Mouse (Mus musculus): ENCODE measurements around the gene Jph4. TPM values are rescaled to one million over a fixed set of nuclear protein-coding genes. Genes with fewer than 3 reads are reported as not detected.

Gene Jph4
- polyA plus RNA-seq, 2 experiments = 0.04 TPM; not detected in 1

- no peaks in the 10 kb centered on the region; the same call in 1 of the 2 replicates for H3K27me3 ChIP-seq (ENCODE audit: control insufficient read depth, insufficient read depth, low read length)
- peak within 1 kb of the TSS; percentile 23; the same call in 1 of the 2 replicates for H3K27ac ChIP-seq
- no peaks in the 10 kb centered on the region for H3K9me3 ChIP-seq (ENCODE audit: control insufficient read depth, low read length)
- peak within 1 kb of the TSS; percentile 93 for H3K4me2 ChIP-seq (ENCODE audit: low read depth)
- H3K4me3 ChIP-seq (ENCODE audit: insufficient read depth in 1 of 2, low read depth in 2 of 2, low read length in 2 of 2) = peak within 1 kb of the TSS; percentile 70 to 88
- no peaks in the 10 kb centered on the region for H3K36me3 ChIP-seq (replicated peaks; ENCODE audit: control insufficient read depth, insufficient read depth, low read depth)
- TF ChIP-seq EP300 (IDR thresholded peaks at IDR 0.05; ENCODE audit: low read depth) = no peak
- peak; percentile 46 for TF ChIP-seq CTCF (IDR thresholded peaks at IDR 0.05; ENCODE audit: low read depth)
- under 1% methylated on average over 34 of the region's 34 CpGs for WGBS (ENCODE audit: insufficient replicate concordance)
- peak; percentile 90 for ATAC-seq (ENCODE audit: insufficient read depth)
- peaks cover 4 to 16% of the 10 kb centered on the region in 2 experiments; a peak in 3 of 4 replicates for H3K4me1 ChIP-seq (replicated peaks; ENCODE audit: control insufficient read depth in 2 of 2, insufficient read depth in 2 of 2, low read length in 1 of 2)
- peak; percentile 84 to 88 (median 87) for DNase-seq (ENCODE audit: low read depth in 3 of 3, low spot score in 3 of 3)
- H3K9ac ChIP-seq (replicated peaks) = peak within 1 kb of the TSS; percentile 75
These were observed 24.6 kb downstream of the Jph4 start, which contains the start of gene Zfhx2 for GRCm38 (mm10) chr14:55092011-55092577. Gene Zfhx2, minus strand, starts transcription at chr14:55092324.

GRCm38 (mm10) chr14:55091209-55091865 is 25.4 kb downstream of the Jph4 start:
- H3K9me3 ChIP-seq (ENCODE audit: control insufficient read depth, low read length) = no peaks in the 10 kb centered on the region
- no peak for TF ChIP-seq EP300 (IDR thresholded peaks at IDR 0.05; ENCODE audit: low read depth)
- TF ChIP-seq CTCF (IDR thresholded peaks at IDR 0.05; ENCODE audit: low read depth) = no peak
- no peak for ATAC-seq (ENCODE audit: insufficient read depth)
- H3K36me3 ChIP-seq (replicated peaks; ENCODE audit: control insufficient read depth, insufficient read depth, low read depth) = no peaks in the 10 kb centered on the region
- DNase-seq (ENCODE audit: low read depth in 3 of 3, low spot score in 3 of 3) = no peak
- WGBS (ENCODE audit: insufficient replicate concordance) = 10% methylated on average over 34 of the region's 34 CpGs
- peak overlapping the region; percentile 75 for H3K9ac ChIP-seq (replicated peaks)
- H3K4me3 ChIP-seq (ENCODE audit: insufficient read depth in 1 of 2, low read depth in 2 of 2, low read length in 2 of 2) = peak overlapping the region; percentile 70 to 88
- H3K4me1 ChIP-seq (replicated peaks; ENCODE audit: control insufficient read depth in 2 of 2, insufficient read depth in 2 of 2, low read length in 1 of 2) = peaks cover 4 to 10% of the 10 kb centered on the region in 2 experiments; a peak in 3 of 4 replicates
- H3K27ac ChIP-seq = no peak overlapping the region
- H3K4me2 ChIP-seq (ENCODE audit: low read depth) = peak overlapping the region; percentile 93
- H3K27me3 ChIP-seq (ENCODE audit: control insufficient read depth, insufficient read depth, low read length) = no peaks in the 10 kb centered on the region; the same call in 1 of the 2 replicates

GRCm38 (mm10) chr14:55089199-55089947 is 27.4 kb downstream of the Jph4 start:
- H3K27ac ChIP-seq = no peak overlapping the region
- H3K36me3 ChIP-seq (replicated peaks; ENCODE audit: control insufficient read depth, insufficient read depth, low read depth) = no peaks in the 10 kb centered on the region
- H3K9me3 ChIP-seq (ENCODE audit: control insufficient read depth, low read length) = no peaks in the 10 kb centered on the region
- TF ChIP-seq EP300 (IDR thresholded peaks at IDR 0.05; ENCODE audit: low read depth) = no peak
- TF ChIP-seq CTCF (IDR thresholded peaks at IDR 0.05; ENCODE audit: low read depth) = no peak
- no peak for ATAC-seq (ENCODE audit: insufficient read depth)
- no peak overlapping the region for H3K4me2 ChIP-seq (ENCODE audit: low read depth)
- no peaks in the 10 kb centered on the region; the same call in 1 of the 2 replicates for H3K27me3 ChIP-seq (ENCODE audit: control insufficient read depth, insufficient read depth, low read length)
- no peak overlapping the region for H3K4me3 ChIP-seq (ENCODE audit: insufficient read depth in 1 of 2, low read depth in 2 of 2, low read length in 2 of 2)
- no peak for DNase-seq (ENCODE audit: low read depth in 3 of 3, low spot score in 3 of 3)
- 53% methylated on average over 13 of the region's 13 CpGs for WGBS (ENCODE audit: insufficient replicate concordance)
- H3K9ac ChIP-seq (replicated peaks) = no peak overlapping the region
- H3K4me1 ChIP-seq (replicated peaks; ENCODE audit: control insufficient read depth in 2 of 2, insufficient read depth in 2 of 2, low read length in 1 of 2) = peaks cover 3 to 11% of the 10 kb centered on the region in 2 experiments; a peak in 3 of 4 replicates

- Histone ChIP-seq H3K27ac (no peak overlapping the region), H3K4me1 (replicated peaks; ENCODE audit: control insufficient read depth in 2 of 2, insufficient read depth in 2 of 2, low read length in 1 of 2) (peaks cover 0 to 8% of the 10 kb centered on the region in 2 experiments; a peak in 2 of 4 replicates), H3K4me3 (ENCODE audit: insufficient read depth in 1 of 2, low read depth in 2 of 2, low read length in 2 of 2) (no peak overlapping the region), H3K36me3 (replicated peaks; ENCODE audit: control insufficient read depth, insufficient read depth, low read depth) (no peaks in the 10 kb centered on the region), H3K9ac (replicated peaks) (no peak overlapping the region), H3K27me3 (ENCODE audit: control insufficient read depth, insufficient read depth, low read length) (no peaks in the 10 kb centered on the region; the same call in 1 of the 2 replicates), H3K4me2 (ENCODE audit: low read depth) (no peak overlapping the region), H3K9me3 (ENCODE audit: control insufficient read depth, low read length) (no peaks in the 10 kb centered on the region)
- TF ChIP-seq CTCF (IDR thresholded peaks at IDR 0.05; ENCODE audit: low read depth) (no peak), EP300 (IDR thresholded peaks at IDR 0.05; ENCODE audit: low read depth) (no peak)
- 67% methylated on average over 6 of the region's 6 CpGs for WGBS (ENCODE audit: insufficient replicate concordance)
- no peak for DNase-seq (ENCODE audit: low read depth in 3 of 3, low spot score in 3 of 3)
- ATAC-seq (ENCODE audit: insufficient read depth) = no peak
These were observed 30.7 kb downstream of the Jph4 start for GRCm38 (mm10) chr14:55086009-55086514.
